Mouse (Mus musculus) liver, embryonic 15.5 days (tissue): ENCODE data around the gene Wbp1l. TPM values are rescaled to one million over a fixed set of nuclear protein-coding genes. Genes with fewer than 3 reads are reported as not detected.
"Not testable (repeated sequence)": the region's sequence is repeated elsewhere in the genome, so short reads cannot be mapped to it uniquely, and the experiment has no call there.

Experiments
- ATAC-seq: fragments of 200-750 bp; cut with Nextera tagmentation; 2 replicates; pipeline ENCODE4 v1.8.0; 2017; ENCODE audit warnings: moderate number of reproducible peaks, mild to moderate bottlenecking, moderate library complexity; ENCODE audit not compliant: insufficient read depth
- H3K27ac ChIP-seq: fragments of 300-500 bp; sonication (generic); replicated peaks from 2 replicates; pipeline ENCODE4 v1.5.1; 2015; ENCODE audit warnings: mild to moderate bottlenecking, inconsistent platforms
- H3K27me3 ChIP-seq: fragments of 300-500 bp; sonication (generic); 2 replicates; pipeline ENCODE4 v1.6.1; 2015; ENCODE audit warnings: mild to moderate bottlenecking, inconsistent platforms
- H3K36me3 ChIP-seq: fragments of 300-500 bp; sonication (generic); replicated peaks from 2 replicates; pipeline ENCODE4 v1.6.1; 2015; ENCODE audit warnings: moderate library complexity, mild to moderate bottlenecking, inconsistent platforms
- H3K4me1 ChIP-seq: fragments of 300-500 bp; sonication (generic); replicated peaks from 2 replicates; pipeline ENCODE4 v1.6.1; 2015; ENCODE audit warnings: inconsistent platforms
- H3K4me2 ChIP-seq: fragments of 300-500 bp; sonication (generic); 2 replicates; pipeline ENCODE4 v1.6.1; 2015; ENCODE audit warnings: moderate library complexity, mild to moderate bottlenecking, inconsistent platforms
- H3K4me3 ChIP-seq: fragments of 300-500 bp; sonication (generic); replicated peaks from 2 replicates; pipeline ENCODE4 v1.5.1; 2015; ENCODE audit warnings: mild to moderate bottlenecking, inconsistent platforms
- H3K9ac ChIP-seq: fragments of 300-500 bp; sonication (generic); 2 replicates; pipeline ENCODE4 v1.6.1; 2015; ENCODE audit warnings: moderate library complexity, mild to moderate bottlenecking, inconsistent platforms
- H3K9me3 ChIP-seq: fragments of 300-500 bp; sonication (generic); replicated peaks from 2 replicates; pipeline ENCODE4 v1.6.1; 2016; ENCODE audit warnings: inconsistent platforms
- WGBS: fragments of 180-500 bp; shearing (Covaris S2); methylation state at CpG from one replicate; pipeline ENCODE4 v1.1.7; 2015; ENCODE audit warnings: mixed read lengths; ENCODE audit not compliant: insufficient replicate concordance; 5-methylcytosine and 5-hydroxymethylcytosine counted together
- polyA plus RNA-seq: library from polyadenylated mRNA; unstranded; fragments of >200 nt; fragmentation: Nextera tagmentation; extraction: Ambion mirVana; gene quantifications from 2 replicates; pipeline ENCODE4 v1.2.1, GENCODE M21; 2015

The Wbp1l gene
- polyA plus RNA-seq = 21.3 and 29.4 TPM in 2 replicates

GRCm38 (mm10) chr19:46598720-46599252 is at the start of gene Wbp1l:
Gene Wbp1l, plus strand, starts transcription at chr19:46599084.
- Histone ChIP-seq H3K27ac (peak within 1 kb of the TSS; percentile 77), H3K4me2 (peak within 1 kb of the TSS; percentile 89), H3K4me3 (peak within 1 kb of the TSS; percentile 85), H3K9me3 (no peaks in the 10 kb centered on the region), H3K9ac (peak within 1 kb of the TSS; percentile 85), H3K36me3 (peaks cover 18% of the 10 kb centered on the region), H3K4me1 (peaks cover 46% of the 10 kb centered on the region), H3K27me3 (no peaks in the 10 kb centered on the region)
- under 1% methylated on average over 22 of the region's 22 CpGs for WGBS
- peak; percentile 99 for ATAC-seq

GRCm38 (mm10) chr19:46550385-46550784 is 48.5 kb upstream of the Wbp1l start:
- 76% methylated on average over 4 of the region's 4 CpGs for WGBS
- no peak for ATAC-seq

GRCm38 (mm10) chr19:46552496-46552895 is 46.4 kb upstream of the Wbp1l start:
- WGBS = 49% methylated on average over 3 of the region's 4 CpGs
- H3K4me1 ChIP-seq = peaks cover 32% of the 10 kb centered on the region
- no peak for ATAC-seq
- no peak overlapping the region for H3K4me2 ChIP-seq
- no peaks in the 10 kb centered on the region for H3K27me3 ChIP-seq
- peaks cover 17% of the 10 kb centered on the region for H3K36me3 ChIP-seq
- H3K27ac ChIP-seq = no peak overlapping the region
- H3K9ac ChIP-seq = no peak overlapping the region
- no peak overlapping the region for H3K4me3 ChIP-seq
- no peaks in the 10 kb centered on the region for H3K9me3 ChIP-seq

More at GRCm38 (mm10) chr19:46550385-46550784, 48.5 kb upstream of the Wbp1l start:
- Histone ChIP-seq H3K4me3 (no peak overlapping the region), H3K4me1 (peaks cover 31% of the 10 kb centered on the region), H3K27me3 (no peaks in the 10 kb centered on the region), H3K9ac (no peak overlapping the region), H3K4me2 (no peak overlapping the region), H3K9me3 (no peaks in the 10 kb centered on the region), H3K27ac (no peak overlapping the region), H3K36me3 (peaks cover 14% of the 10 kb centered on the region)

DNA sequence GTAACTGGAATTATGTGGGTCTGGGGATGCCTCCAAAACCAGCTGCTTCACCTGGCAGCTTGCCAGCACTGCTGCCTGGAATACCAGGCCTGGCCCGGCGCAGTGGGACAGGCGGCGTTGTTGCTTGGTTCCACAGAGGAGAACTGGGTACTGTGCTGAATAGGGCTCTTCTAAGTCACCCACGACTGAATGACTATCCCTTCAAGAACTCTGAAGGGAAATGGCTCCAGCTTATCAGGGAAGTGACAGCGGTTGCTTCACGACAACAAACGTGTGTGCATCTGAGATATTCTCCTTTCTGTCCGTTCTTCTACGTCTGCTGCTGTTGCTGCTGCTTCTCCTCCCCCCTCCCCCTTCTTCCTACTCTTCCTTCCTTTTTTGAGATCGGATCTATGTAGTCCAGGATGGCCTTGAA is 45.3 kb upstream of the Wbp1l start:
- peak; percentile 86 for ATAC-seq
- peak overlapping the region; percentile 53 for H3K9ac ChIP-seq
- no peaks in the 10 kb centered on the region for H3K27me3 ChIP-seq
- H3K27ac ChIP-seq = peak overlapping the region; percentile 84
- peaks cover 17% of the 10 kb centered on the region for H3K36me3 ChIP-seq
- WGBS = 9% methylated on average over 11 of the region's 11 CpGs
- H3K4me1 ChIP-seq = peaks cover 32% of the 10 kb centered on the region
- H3K4me2 ChIP-seq = peak overlapping the region; percentile 60
- no peaks in the 10 kb centered on the region for H3K9me3 ChIP-seq
- H3K4me3 ChIP-seq = peak overlapping the region; percentile 8; the same call in 1 of the 2 replicates

- WGBS = 72% methylated on average over 8 of the region's 8 CpGs
- H3K4me1 ChIP-seq = peaks cover 35% of the 10 kb centered on the region
- H3K36me3 ChIP-seq = 0 out of 2 replicates have a peak, but pooled peaks cover 2% of the 10 kb centered on the region
- H3K9ac ChIP-seq = no peak overlapping the region
- H3K27ac ChIP-seq = no peak overlapping the region
- H3K9me3 ChIP-seq = no peaks in the 10 kb centered on the region
- ATAC-seq = no peak
- no peak overlapping the region for H3K4me2 ChIP-seq
- no peak overlapping the region for H3K4me3 ChIP-seq
- no peaks in the 10 kb centered on the region for H3K27me3 ChIP-seq
Measured at GRCm38 (mm10) chr19:46558009-46558408, 40.9 kb upstream of the Wbp1l start.

DNA sequence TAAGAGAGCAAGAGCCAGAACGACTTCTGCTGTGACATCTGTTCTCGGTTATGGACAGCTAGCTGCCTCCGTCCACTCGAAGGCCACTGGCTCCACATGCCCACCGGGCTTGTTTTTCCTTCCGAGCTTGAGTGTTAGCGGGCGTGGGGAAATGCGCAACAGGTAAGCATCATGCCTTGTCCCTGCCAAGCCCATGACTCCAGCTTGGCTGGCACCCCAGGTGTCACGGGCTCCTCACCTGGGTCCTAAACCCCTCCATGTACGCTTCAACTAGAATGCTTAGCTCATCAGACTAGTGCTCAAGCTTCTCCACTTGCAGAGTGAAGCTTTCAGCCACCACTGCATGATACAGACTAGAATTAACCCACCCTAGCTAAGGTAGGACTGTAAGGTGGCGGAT is 40.3 kb upstream of the Wbp1l start:
- H3K4me1 ChIP-seq = peaks cover 30% of the 10 kb centered on the region
- no peak overlapping the region for H3K4me2 ChIP-seq
- no peak overlapping the region for H3K9ac ChIP-seq
- H3K27me3 ChIP-seq = no peaks in the 10 kb centered on the region
- no peak overlapping the region for H3K4me3 ChIP-seq
- H3K27ac ChIP-seq = no peak overlapping the region
- ATAC-seq = no peak
- 75% methylated on average over 12 of the region's 12 CpGs for WGBS
- H3K9me3 ChIP-seq = no peaks in the 10 kb centered on the region
- 0 out of 2 replicates have a peak, but pooled peaks cover 2% of the 10 kb centered on the region for H3K36me3 ChIP-seq

DNA sequence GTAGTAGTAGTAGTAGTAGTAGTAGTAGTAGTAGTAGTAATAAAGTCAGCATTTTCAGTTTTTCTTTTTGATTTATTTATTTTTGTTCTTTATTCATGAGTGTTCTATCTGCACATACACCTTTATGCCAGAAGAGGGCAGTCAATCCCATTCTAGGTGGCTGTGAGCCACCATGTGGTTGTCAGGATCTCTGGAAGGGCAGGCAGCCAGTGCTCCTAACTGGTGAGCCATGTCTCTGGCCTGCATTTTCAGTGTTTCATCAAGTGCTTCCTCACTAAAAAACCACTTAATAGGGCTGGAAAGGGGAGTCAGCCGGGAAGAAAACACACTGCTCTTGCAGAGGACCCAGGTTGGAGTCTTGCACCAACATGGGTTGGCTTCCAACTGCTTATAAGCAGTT is 36.8 kb upstream of the Wbp1l start:
- H3K27me3 ChIP-seq = no peaks in the 10 kb centered on the region
- no peak overlapping the region for H3K9ac ChIP-seq
- ATAC-seq = peak; percentile 49; the same call in 1 of the 2 replicates
- H3K27ac ChIP-seq = no peak overlapping the region
- 24% methylated on average over 1 of the region's 1 CpGs for WGBS
- no peaks in the 10 kb centered on the region for H3K36me3 ChIP-seq
- peaks cover 19% of the 10 kb centered on the region for H3K4me1 ChIP-seq
- H3K4me3 ChIP-seq = no peak overlapping the region
- H3K4me2 ChIP-seq = no peak overlapping the region
- no peaks in the 10 kb centered on the region for H3K9me3 ChIP-seq

- H3K4me1 ChIP-seq = peaks cover 19% of the 10 kb centered on the region
- 80% methylated on average over 14 of the region's 14 CpGs for WGBS
- H3K9ac ChIP-seq = no peak overlapping the region
- no peaks in the 10 kb centered on the region for H3K27me3 ChIP-seq
- H3K9me3 ChIP-seq = no peaks in the 10 kb centered on the region
- no peak for ATAC-seq
- no peak overlapping the region for H3K4me2 ChIP-seq
- H3K27ac ChIP-seq = no peak overlapping the region
- H3K4me3 ChIP-seq = no peak overlapping the region
- no peaks in the 10 kb centered on the region for H3K36me3 ChIP-seq
Measured at GRCm38 (mm10) chr19:46562581-46563515, 36.0 kb upstream of the Wbp1l start.

GRCm38 (mm10) chr19:46563603-46564002 is 35.3 kb upstream of the Wbp1l start:
- WGBS = 75% methylated on average over 4 of the region's 4 CpGs
- ATAC-seq = no peak
- Histone ChIP-seq H3K9me3 (no peaks in the 10 kb centered on the region), H3K27ac (no peak overlapping the region), H3K4me3 (no peak overlapping the region), H3K4me1 (peaks cover 18% of the 10 kb centered on the region), H3K27me3 (no peaks in the 10 kb centered on the region), H3K36me3 (no peaks in the 10 kb centered on the region), H3K4me2 (no peak overlapping the region), H3K9ac (no peak overlapping the region)

- 66% methylated on average over 14 of the region's 14 CpGs for WGBS
- H3K4me1 ChIP-seq = peaks cover 14% of the 10 kb centered on the region
- H3K27me3 ChIP-seq = no peaks in the 10 kb centered on the region
- H3K9ac ChIP-seq = no peak overlapping the region
- H3K4me2 ChIP-seq = no peak overlapping the region
- ATAC-seq = no peak
- H3K36me3 ChIP-seq = no peaks in the 10 kb centered on the region
- H3K4me3 ChIP-seq = no peak overlapping the region
- no peaks in the 10 kb centered on the region for H3K9me3 ChIP-seq
- no peak overlapping the region for H3K27ac ChIP-seq
Measured at GRCm38 (mm10) chr19:46564043-46564462, 34.8 kb upstream of the Wbp1l start.

DNA sequence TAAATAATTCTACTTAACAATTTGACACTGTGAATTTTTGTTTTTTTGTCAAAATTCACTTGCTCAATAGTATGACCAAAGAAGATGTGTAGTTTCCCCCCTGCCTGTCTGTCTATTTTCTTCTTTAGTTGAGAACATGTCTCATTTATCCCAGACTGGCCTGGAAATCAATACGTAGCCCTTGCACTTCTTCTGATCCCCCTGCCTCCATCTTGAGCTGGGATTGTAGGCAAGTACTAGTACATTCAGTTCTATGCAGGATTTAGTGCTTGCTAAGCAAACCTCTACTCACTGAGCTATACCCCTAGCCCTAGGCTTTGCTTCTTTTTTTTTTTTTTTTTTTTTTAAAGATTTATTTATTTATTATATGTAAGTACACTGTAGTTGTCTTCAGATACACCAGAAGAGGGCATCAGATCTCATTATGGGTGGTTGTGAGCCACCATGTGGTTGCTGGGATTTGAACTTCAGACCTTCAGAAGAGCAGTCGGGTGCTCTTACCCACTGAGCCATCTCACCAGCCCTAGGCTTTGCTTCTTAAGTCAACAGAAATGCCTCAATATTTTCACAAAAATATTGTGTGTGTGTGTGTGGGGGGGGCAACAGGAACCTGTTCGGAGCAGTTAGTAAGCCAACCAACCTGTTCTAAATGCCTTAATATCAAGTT is 27.5 kb upstream of the Wbp1l start:
- H3K4me3 ChIP-seq, H3K9me3 ChIP-seq, H3K27ac ChIP-seq, H3K36me3 ChIP-seq, H3K9ac ChIP-seq, ATAC-seq, H3K27me3 ChIP-seq: not testable (repeated sequence)
- 74% methylated on average over 3 of the region's 3 CpGs for WGBS
- H3K4me2 ChIP-seq = peak overlapping the region; percentile 100; the same call in 1 of the 2 replicates
- H3K4me1 ChIP-seq = peaks cover 33% of the 10 kb centered on the region
